In the genomic region with DNA sequence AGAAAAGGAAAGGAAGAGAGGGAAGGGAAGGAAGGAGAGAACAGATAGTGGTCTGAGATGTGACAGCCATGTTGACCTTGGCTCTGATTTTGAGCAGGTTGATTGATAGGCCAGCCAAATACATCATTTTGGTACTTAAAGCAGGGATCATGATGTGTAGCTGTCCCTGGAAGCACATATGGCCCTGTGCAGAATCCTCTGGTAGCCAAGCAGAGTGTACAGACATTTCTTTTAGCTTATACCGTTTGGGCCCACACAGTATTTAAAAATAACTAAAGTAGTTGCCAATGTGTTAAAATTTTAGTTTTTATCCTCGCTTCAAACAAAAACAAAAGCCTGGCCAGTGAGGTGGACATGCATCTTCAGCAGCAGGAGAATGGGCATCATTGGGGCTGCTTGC, we compare ENCODE assay signal across 31 mouse cellular contexts. TPM values are rescaled to one million over a fixed set of nuclear protein-coding genes. Genes with fewer than 3 reads are reported as not detected.
A peak's percentile ranks its signal among the peaks of the same experiment; 100 is the strongest.
DNase-seq lines count a peak whose midpoint lies in the region; ATAC-seq and TF ChIP-seq lines count a peak whose summit lies in the region.
"Had no signal": no experiment of that assay in that cellular context is flagged by ENCODE, and none has a peak within 500 bp of the region (broad histone marks: within the 10 kb centered on the region; RNA-seq: fewer than 3 reads in every experiment).

No protein-coding gene starts in this region.

- H3K4me1 ChIP-seq in midbrain, embryonic 11.5 days (ENCODE audit: control insufficient read depth, insufficient read depth, low read length), result no peaks in the 10 kb centered on the region
- no peaks in the 10 kb centered on the region for H3K4me1 ChIP-seq in midbrain, embryonic 10.5 days
- H3K4me1 ChIP-seq in cortical plate, adult 2 months (ENCODE audit: control insufficient read depth, insufficient read depth, low read length), result peaks cover 7% of the 10 kb centered on the region
- no peaks in the 10 kb centered on the region for H3K4me1 ChIP-seq in heart, embryonic 10.5 days
- H3K4me1 ChIP-seq: forebrain, embryonic 12.5 days; heart, embryonic 12.5 days; heart, embryonic 15.5 days; hindbrain, embryonic 13.5 days had no signal

- no peak for TF ChIP-seq POLR2A in cortical plate, adult 2 months (IDR thresholded peaks at IDR 0.05; ENCODE audit: extremely low read depth, insufficient read depth, low read length)

- intact Hi-C loops in left cerebral cortex, postnatal 14 days (cut with DNase I), result no loop called here
- intact Hi-C loops in left cerebral cortex, postnatal 4 days (cut with DNase I), result no loop called here

- peak overlapping the region; percentile 92 for H3K27ac ChIP-seq in layer of hippocampus, adult 2 months
- no peak overlapping the region for H3K27ac ChIP-seq in midbrain, embryonic 11.5 days (ENCODE audit: low read depth, low read length)
- H3K27ac ChIP-seq in midbrain, embryonic 10.5 days (replicated peaks), result no peak overlapping the region
- peak overlapping the region; percentile 32; the same call in 1 of the 2 replicates for H3K27ac ChIP-seq in cortical plate, adult 2 months (ENCODE audit: insufficient read depth, low read length)
- no peak overlapping the region for H3K27ac ChIP-seq in heart, embryonic 10.5 days
- H3K27ac ChIP-seq: embryonic facial prominence, embryonic 10.5 days; embryonic facial prominence, embryonic 13.5 days; forebrain, embryonic 12.5 days; forebrain, embryonic 15.5 days; gastrocnemius, adult 2 months; heart, embryonic 15.5 days; hindbrain, embryonic 10.5 days; hindbrain, embryonic 13.5 days had no signal

- no peaks in the 10 kb centered on the region for H3K36me3 ChIP-seq in midbrain, embryonic 11.5 days (ENCODE audit: control insufficient read depth, insufficient read depth, low read length)
- H3K36me3 ChIP-seq in midbrain, embryonic 10.5 days, result no peaks in the 10 kb centered on the region
- no peaks in the 10 kb centered on the region for H3K36me3 ChIP-seq in heart, embryonic 10.5 days
- H3K36me3 ChIP-seq: embryonic facial prominence, embryonic 10.5 days; embryonic facial prominence, embryonic 13.5 days; forebrain, embryonic 12.5 days; forebrain, embryonic 15.5 days; heart, embryonic 12.5 days; heart, embryonic 15.5 days; hindbrain, embryonic 10.5 days; hindbrain, embryonic 13.5 days had no signal

- no peak overlapping the region for H3K4me3 ChIP-seq in layer of hippocampus, adult 2 months
- H3K4me3 ChIP-seq in midbrain, embryonic 11.5 days (ENCODE audit: low read depth, low read length), result no peak overlapping the region
- no peak overlapping the region for H3K4me3 ChIP-seq in midbrain, embryonic 10.5 days
- no peak overlapping the region for H3K4me3 ChIP-seq in cortical plate, adult 2 months (ENCODE audit: insufficient read depth, low read length)
- no peak overlapping the region for H3K4me3 ChIP-seq in heart, embryonic 10.5 days
- H3K4me3 ChIP-seq: embryonic facial prominence, embryonic 10.5 days; embryonic facial prominence, embryonic 13.5 days; erythroblast, embryonic 14.5 days; forebrain, embryonic 12.5 days; forebrain, embryonic 15.5 days; gastrocnemius, adult 2 months; heart, embryonic 12.5 days; heart, embryonic 15.5 days; hindbrain, embryonic 10.5 days; hindbrain, embryonic 13.5 days had no signal

- TF ChIP-seq CTCF in layer of hippocampus, adult 2 months (conservative IDR thresholded peaks at IDR 0.05), result no peak
- TF ChIP-seq CTCF in cortical plate, adult 2 months (IDR thresholded peaks at IDR 0.05; ENCODE audit: extremely low read depth, insufficient read depth, low read length), result no peak

- 81% methylated on average over 2 of the region's 2 CpGs for WGBS in midbrain, embryonic 11.5 days
- WGBS in midbrain, embryonic 10.5 days, result 86% methylated on average over 2 of the region's 2 CpGs
- WGBS in heart, embryonic 10.5 days, result 75% methylated on average over 2 of the region's 2 CpGs

- H3K4me2 ChIP-seq in midbrain, embryonic 11.5 days, result no peak overlapping the region
- H3K4me2 ChIP-seq: embryonic facial prominence, embryonic 13.5 days; forebrain, embryonic 12.5 days; forebrain, embryonic 15.5 days; heart, embryonic 12.5 days; heart, embryonic 15.5 days; hindbrain, embryonic 13.5 days had no signal

- H3K27me3 ChIP-seq in midbrain, embryonic 11.5 days (ENCODE audit: control insufficient read depth, insufficient read depth, low read length), result no peaks in the 10 kb centered on the region
- H3K27me3 ChIP-seq in midbrain, embryonic 10.5 days (ENCODE audit: low read depth, poor library complexity, severe bottlenecking), result 0 out of 2 replicates have a peak, but pooled peaks cover 4% of the 10 kb centered on the region
- H3K27me3 ChIP-seq in heart, embryonic 10.5 days (ENCODE audit: insufficient read depth, poor library complexity, severe bottlenecking), result no peaks in the 10 kb centered on the region
- H3K27me3 ChIP-seq: embryonic facial prominence, embryonic 13.5 days; forebrain, embryonic 12.5 days; forebrain, embryonic 15.5 days; heart, embryonic 12.5 days; heart, embryonic 15.5 days; hindbrain, embryonic 13.5 days had no signal

- no peak overlapping the region for H3K9ac ChIP-seq in midbrain, embryonic 11.5 days (ENCODE audit: low read length)
- H3K9ac ChIP-seq: embryonic facial prominence, embryonic 13.5 days; forebrain, embryonic 12.5 days; forebrain, embryonic 15.5 days; heart, embryonic 12.5 days; heart, embryonic 15.5 days; hindbrain, embryonic 13.5 days had no signal

- no peak for ATAC-seq in midbrain, embryonic 11.5 days (ENCODE audit: low FRiP score)
- ATAC-seq: CD4-positive, CD25-positive, alpha-beta regulatory T cell, adult 4 months; forebrain, embryonic 15.5 days; hindbrain, embryonic 16.5 days had no signal

- H3K9me3 ChIP-seq in midbrain, embryonic 11.5 days (ENCODE audit: control insufficient read depth, low read length), result no peaks in the 10 kb centered on the region
- H3K9me3 ChIP-seq in midbrain, embryonic 10.5 days (replicated peaks), result no peaks in the 10 kb centered on the region
- H3K9me3 ChIP-seq in heart, embryonic 10.5 days, result no peaks in the 10 kb centered on the region
- H3K9me3 ChIP-seq: embryonic facial prominence, embryonic 10.5 days; embryonic facial prominence, embryonic 13.5 days; forebrain, embryonic 12.5 days; forebrain, embryonic 15.5 days; heart, embryonic 15.5 days; hindbrain, embryonic 10.5 days; hindbrain, embryonic 13.5 days had no signal

- no peak for DNase-seq in layer of hippocampus, adult 2 months (ENCODE audit: low spot score in 2 of 2)
- DNase-seq in layer of hippocampus, adult 9-10 months (ENCODE audit: low spot score), result no peak
- peak; percentile 19 to 46 for DNase-seq in left cerebral cortex, postnatal 14 days (ENCODE audit: low spot score in 2 of 2)
- no peak for DNase-seq in left cerebral cortex, postnatal 4 days
- peak; percentile 6 for DNase-seq in midbrain, embryonic 11.5 days (ENCODE audit: low spot score, missing footprints)
- no peak for DNase-seq in midbrain, embryonic 10.5 days (ENCODE audit: low spot score)
- DNase-seq in heart, embryonic 10.5 days (ENCODE audit: low spot score), result no peak
- DNase-seq: adrenal gland, adult 2 months; adrenal gland, postnatal 25 days; cerebellum, adult 11 months; cerebellum, adult 2 months; cerebellum, adult 9-11 months; cerebellum, postnatal 25 days; embryo, embryonic 11 days; gastrocnemius, adult 2 months; gastrocnemius, postnatal 14 days; heart, adult 11 months; heart, postnatal 10 days; heart, postnatal 36 days had no signal

RNA-seq across cellular contexts. Expression of gene Iqgap2, which starts 17.5 kb away (rescaled TPM):
- total RNA-seq in layer of hippocampus, adult 2 months (2021), result 10 to 100 TPM; 95.2 to 97.7 TPM
- 10 to 100 TPM; 15.9 to 17.2 TPM for total RNA-seq in left cerebral cortex, postnatal 14 days (2021)
- total RNA-seq in left cerebral cortex, postnatal 4 days (2021), result 1 to 10 TPM; 6.6 to 7.1 TPM
- 18.5 and 19.9 TPM in 2 replicates for polyA plus RNA-seq in midbrain, embryonic 11.5 days (2014; fragmentation: Nextera tagmentation; extraction: Ambion mirVana)
- 13.9 and 15.9 TPM in 2 replicates for polyA plus RNA-seq in midbrain, embryonic 10.5 days (2016; fragmentation: Nextera tagmentation; extraction: Ambion mirVana)
- 8.9 and 13.3 TPM in 2 replicates for polyA plus RNA-seq in cortical plate, adult 2 months (2012; rRNA removed)
- polyA plus RNA-seq in heart, embryonic 10.5 days (2016; fragmentation: Nextera tagmentation; extraction: Ambion mirVana), result 6.2 and 7.8 TPM in 2 replicates

Comparison
In these comparisons a context has a peak if more than half of its experiments do, and no peak if none do; other contexts are left out.
1. DNase-seq: peak in left cerebral cortex, postnatal 14 days (2 of 2) and midbrain, embryonic 11.5 days (single experiment); none in layer of hippocampus, adult 2 months (0 of 2), layer of hippocampus, adult 9-10 months (single experiment), left cerebral cortex, postnatal 4 days (single experiment), midbrain, embryonic 10.5 days (single experiment) and heart, embryonic 10.5 days (single experiment).
2. H3K27ac ChIP-seq: peak in layer of hippocampus, adult 2 months (single experiment) and cortical plate, adult 2 months (single experiment); none in midbrain, embryonic 11.5 days (single experiment), midbrain, embryonic 10.5 days (single experiment) and heart, embryonic 10.5 days (single experiment).